Mouse (Mus musculus): Measurements from ENCODE around the gene Tmem237. TPM values are rescaled to one million over a fixed set of nuclear protein-coding genes. Genes with fewer than 3 reads are reported as not detected.

Gene Tmem237
- polyA plus RNA-seq, 1 experiment from 2014 or later: 41.0 TPM

DNA sequence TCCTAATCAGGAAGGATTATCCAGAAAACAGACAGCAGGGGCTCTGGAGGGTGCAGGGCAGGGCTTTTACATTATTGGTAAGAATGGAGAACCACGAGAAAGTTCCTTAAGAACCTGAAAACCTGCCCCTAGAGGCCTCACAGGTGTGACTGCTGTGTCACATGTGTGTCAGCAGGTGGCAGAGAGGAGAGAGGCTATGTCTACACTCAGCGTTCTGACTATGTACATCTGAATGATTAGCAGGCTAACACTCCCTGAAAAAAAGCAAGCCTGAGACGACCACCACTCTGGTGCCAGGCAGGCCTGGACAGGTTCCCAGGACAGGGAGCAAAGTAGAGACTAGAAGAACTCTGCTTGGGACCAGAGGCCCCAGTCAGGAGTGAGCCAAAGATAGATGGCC lies 49.3 kb downstream of the Tmem237 start:
- no peak overlapping the region for H3K9ac ChIP-seq
- H3K4me1 ChIP-seq: no peaks in the 10 kb centered on the region
- no peak overlapping the region for H3K4me2 ChIP-seq
- H3K27me3 ChIP-seq (replicated peaks): no peaks in the 10 kb centered on the region
- no peaks in the 10 kb centered on the region for H3K9me3 ChIP-seq
- no peak overlapping the region for H3K4me3 ChIP-seq
- no peaks in the 10 kb centered on the region for H3K36me3 ChIP-seq (replicated peaks)
- no peak for ATAC-seq (replicated peaks)
- 43% methylated on average over 3 of the region's 3 CpGs for WGBS
- H3K27ac ChIP-seq: no peak overlapping the region

DNA sequence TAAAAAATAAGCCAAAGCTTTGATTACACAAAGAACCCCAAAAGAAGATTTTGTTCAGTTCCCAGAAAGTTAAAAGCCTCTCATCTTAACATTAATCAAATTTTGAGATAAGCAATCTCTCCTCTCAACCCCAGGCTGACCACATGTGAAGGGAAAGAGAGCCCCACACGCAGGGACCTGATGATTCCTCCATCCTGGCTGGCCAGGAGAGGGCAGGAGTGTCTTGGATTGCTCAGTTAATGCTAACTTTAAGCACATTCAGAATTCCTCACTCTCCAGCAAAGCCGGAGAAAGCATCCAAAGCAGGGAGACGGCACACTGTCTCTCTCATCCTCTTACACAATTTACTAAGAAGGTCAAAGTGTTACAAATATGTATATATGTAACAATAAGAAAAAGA lies 52.2 kb downstream of the Tmem237 start:
- H3K9ac ChIP-seq: no peak overlapping the region
- H3K36me3 ChIP-seq (replicated peaks): no peaks in the 10 kb centered on the region
- H3K4me2 ChIP-seq: no peak overlapping the region
- 8% methylated on average over 3 of the region's 3 CpGs for WGBS
- no peaks in the 10 kb centered on the region for H3K9me3 ChIP-seq
- no peak overlapping the region for H3K4me3 ChIP-seq
- H3K27ac ChIP-seq: no peak overlapping the region
- no peaks in the 10 kb centered on the region for H3K4me1 ChIP-seq
- H3K27me3 ChIP-seq (replicated peaks): no peaks in the 10 kb centered on the region
- ATAC-seq (replicated peaks): no peak

- WGBS: 47% methylated on average over 3 of the region's 3 CpGs
- Histone ChIP-seq H3K9ac (no peak overlapping the region), H3K27ac (no peak overlapping the region), H3K36me3 (replicated peaks) (no peaks in the 10 kb centered on the region), H3K27me3 (replicated peaks) (no peaks in the 10 kb centered on the region), H3K4me1 (no peaks in the 10 kb centered on the region), H3K4me3 (no peak overlapping the region), H3K9me3 (no peaks in the 10 kb centered on the region), H3K4me2 (no peak overlapping the region)
- ATAC-seq (replicated peaks): no peak
These were observed 56.5 kb downstream of the Tmem237 start for GRCm38 (mm10) chr1:59063697-59064096.

GRCm38 (mm10) chr1:59056955-59057354 lies 63.3 kb downstream of the Tmem237 start:
- 72% methylated on average over 2 of the region's 2 CpGs for WGBS
- Histone ChIP-seq H3K27ac (no peak overlapping the region), H3K27me3 (replicated peaks) (no peaks in the 10 kb centered on the region), H3K4me3 (no peak overlapping the region), H3K4me1 (no peaks in the 10 kb centered on the region), H3K9me3 (no peaks in the 10 kb centered on the region), H3K36me3 (replicated peaks) (no peaks in the 10 kb centered on the region), H3K4me2 (no peak overlapping the region), H3K9ac (no peak overlapping the region)
- no peak for ATAC-seq (replicated peaks)

GRCm38 (mm10) chr1:59051306-59051705 lies 68.9 kb downstream of the Tmem237 start:
- 87% methylated on average over 2 of the region's 2 CpGs for WGBS

More at GRCm38 (mm10) chr1:59051306-59051705, 68.9 kb downstream of the Tmem237 start:
- Histone ChIP-seq H3K4me1 (no peaks in the 10 kb centered on the region), H3K9ac (no peak overlapping the region), H3K36me3 (replicated peaks) (no peaks in the 10 kb centered on the region), H3K4me2 (no peak overlapping the region), H3K27me3 (replicated peaks) (no peaks in the 10 kb centered on the region), H3K4me3 (no peak overlapping the region), H3K9me3 (no peaks in the 10 kb centered on the region), H3K27ac (no peak overlapping the region)
- no peak for ATAC-seq (replicated peaks)

Other genes starting within 250 kb of the Tmem237 start
- 18.3 and 18.7 TPM in 2 replicates for gene Trak2, start 147.0 kb downstream of the Tmem237 start, polyA plus RNA-seq (2015; fragmentation: Nextera tagmentation; extraction: Ambion mirVana)
- 116 and 117 TPM in 2 replicates for gene Stradb, start 146.9 kb downstream of the Tmem237 start, polyA plus RNA-seq (2015; fragmentation: Nextera tagmentation; extraction: Ambion mirVana)
- 0.17 TPM in 1 of 2 replicates, not detected in the other for gene C2cd6, start 25.5 kb downstream of the Tmem237 start, polyA plus RNA-seq (2015; fragmentation: Nextera tagmentation; extraction: Ambion mirVana)
- 1.2 and 1.4 TPM in 2 replicates for gene Mpp4, start 43.0 kb upstream of the Tmem237 start, polyA plus RNA-seq (2015; fragmentation: Nextera tagmentation; extraction: Ambion mirVana)
- gene Als2, start 116.8 kb upstream of the Tmem237 start, polyA plus RNA-seq (2015; fragmentation: Nextera tagmentation; extraction: Ambion mirVana): 21.5 and 23.1 TPM in 2 replicates
- gene Cdk15, start 136.5 kb upstream of the Tmem237 start, polyA plus RNA-seq (2015; fragmentation: Nextera tagmentation; extraction: Ambion mirVana): 1.4 and 1.8 TPM in 2 replicates